Mouse (Mus musculus) forebrain, embryonic 11.5 days (tissue): ENCODE results near the gene Fads2. TPM values are rescaled to one million over a fixed set of nuclear protein-coding genes. Genes with fewer than 3 reads are reported as not detected.

Source experiments
- ATAC-seq: fragments of 200-750 bp; cut with Nextera tagmentation; replicated peaks from 2 replicates; pipeline ENCODE4 v1.8.0; 2017; ENCODE audit warnings: moderate TSS enrichment; ENCODE audit not compliant: low FRiP score
- DNase-seq: peaks from one replicate; pipeline ENCODE4 v3.0.0-alpha.2; 2017; ENCODE audit warnings: low spot score
- H3K27ac ChIP-seq: fragments of 300-500 bp; sonication (generic); 2 replicates; pipeline ENCODE4 v1.5.1; 2014; ENCODE audit warnings: low read depth, low read length
- H3K27me3 ChIP-seq: fragments of 300-500 bp; sonication (generic); 2 replicates; pipeline ENCODE4 v1.6.1; 2014; ENCODE audit warnings: mild to moderate bottlenecking, low read length, mixed read lengths; ENCODE audit not compliant: control insufficient read depth, insufficient read depth
- H3K36me3 ChIP-seq: fragments of 300-500 bp; sonication (generic); 2 replicates; pipeline ENCODE4 v1.6.1; 2014; ENCODE audit warnings: mild to moderate bottlenecking, low read length, moderate library complexity, mixed read lengths; ENCODE audit not compliant: control insufficient read depth, insufficient read depth
- H3K4me1 ChIP-seq: fragments of 300-500 bp; sonication (generic); replicated peaks from 2 replicates; pipeline ENCODE4 v1.6.1; 2014; ENCODE audit warnings: low read length, mixed read lengths; ENCODE audit not compliant: control insufficient read depth, insufficient read depth
- H3K4me2 ChIP-seq: fragments of 300-500 bp; sonication (generic); 2 replicates; pipeline ENCODE4 v1.6.1; 2014; ENCODE audit warnings: low read depth, mild to moderate bottlenecking, low read length, moderate library complexity, mixed read lengths; ENCODE audit not compliant: severe bottlenecking
- H3K4me3 ChIP-seq: fragments of 300-500 bp; sonication (generic); 2 replicates; pipeline ENCODE4 v1.5.1; 2014; ENCODE audit warnings: low read depth, low read length
- H3K9ac ChIP-seq: fragments of 300-500 bp; sonication (generic); 2 replicates; pipeline ENCODE4 v1.6.1; 2014; ENCODE audit warnings: low read length
- H3K9me3 ChIP-seq: fragments of 300-500 bp; sonication (generic); 2 replicates; pipeline ENCODE4 v1.6.1; 2016; ENCODE audit warnings: low read length, mixed read lengths; ENCODE audit not compliant: control insufficient read depth
- WGBS: fragments of 180-500 bp; shearing (Covaris S2); extraction: QIAGEN DNeasy Blood & Tissue Kit; methylation state at CpG from one replicate; pipeline ENCODE4 v1.1.7; 2014; 5-methylcytosine and 5-hydroxymethylcytosine counted together
- polyA plus RNA-seq: library from polyadenylated mRNA; unstranded; fragments of >200 nt; fragmentation: Nextera tagmentation; extraction: Ambion mirVana; gene quantifications from 2 replicates; pipeline ENCODE4 v1.2.1, GENCODE M21; 2014

Gene Fads2
- polyA plus RNA-seq, 1 experiment from 2014 or later: 75.9 TPM

DNA sequence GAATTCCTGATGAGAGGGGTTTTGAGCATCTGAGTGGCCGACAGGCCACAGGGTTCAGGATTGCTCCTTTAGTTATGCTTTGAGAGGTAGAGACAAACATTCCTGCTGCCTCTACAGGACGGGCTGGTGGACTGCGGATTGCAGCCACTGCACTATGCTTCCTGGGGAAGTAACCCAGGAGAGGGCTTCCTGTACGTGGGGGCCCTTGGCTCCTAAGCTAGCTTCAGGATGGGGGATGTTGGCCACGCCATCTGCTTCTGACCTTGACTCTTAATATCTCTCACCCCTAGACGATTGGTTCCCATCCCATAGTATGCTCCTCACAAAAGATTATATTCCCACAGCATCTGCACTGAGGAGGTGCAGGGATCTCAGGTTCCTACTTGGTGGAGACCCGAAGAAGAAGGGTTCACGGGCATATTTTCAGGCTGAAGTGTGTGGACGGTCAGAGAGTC lies 78.2 kb downstream of the Fads2 start:
- Histone ChIP-seq H3K9ac (no peak overlapping the region), H3K4me3 (no peak overlapping the region), H3K9me3 (no peaks in the 10 kb centered on the region), H3K27ac (no peak overlapping the region), H3K27me3 (no peaks in the 10 kb centered on the region; the same call in 1 of the 2 replicates), H3K4me1 (peaks cover 3% of the 10 kb centered on the region), H3K36me3 (no peaks in the 10 kb centered on the region), H3K4me2 (no peak overlapping the region)
- no peak for DNase-seq
- no peak for ATAC-seq
- 67% methylated on average over 9 of the region's 9 CpGs for WGBS

- H3K9ac ChIP-seq: no peak overlapping the region
- ATAC-seq: no peak
- H3K9me3 ChIP-seq: no peaks in the 10 kb centered on the region
- no peak for DNase-seq
- no peaks in the 10 kb centered on the region; the same call in 1 of the 2 replicates for H3K27me3 ChIP-seq
- H3K4me2 ChIP-seq: no peak overlapping the region
- H3K27ac ChIP-seq: no peak overlapping the region
- H3K36me3 ChIP-seq: no peaks in the 10 kb centered on the region
- WGBS: 69% methylated on average over 5 of the region's 5 CpGs
- H3K4me3 ChIP-seq: no peak overlapping the region
- H3K4me1 ChIP-seq: peaks cover 4% of the 10 kb centered on the region
Measured at GRCm38 (mm10) chr19:10022414-10023303, 78.9 kb downstream of the Fads2 start.

- no peak overlapping the region for H3K4me2 ChIP-seq
- WGBS: 91% methylated on average over 2 of the region's 2 CpGs
- peaks cover 4% of the 10 kb centered on the region for H3K4me1 ChIP-seq
Measured at GRCm38 (mm10) chr19:10021981-10022380, 79.6 kb downstream of the Fads2 start.

DNA sequence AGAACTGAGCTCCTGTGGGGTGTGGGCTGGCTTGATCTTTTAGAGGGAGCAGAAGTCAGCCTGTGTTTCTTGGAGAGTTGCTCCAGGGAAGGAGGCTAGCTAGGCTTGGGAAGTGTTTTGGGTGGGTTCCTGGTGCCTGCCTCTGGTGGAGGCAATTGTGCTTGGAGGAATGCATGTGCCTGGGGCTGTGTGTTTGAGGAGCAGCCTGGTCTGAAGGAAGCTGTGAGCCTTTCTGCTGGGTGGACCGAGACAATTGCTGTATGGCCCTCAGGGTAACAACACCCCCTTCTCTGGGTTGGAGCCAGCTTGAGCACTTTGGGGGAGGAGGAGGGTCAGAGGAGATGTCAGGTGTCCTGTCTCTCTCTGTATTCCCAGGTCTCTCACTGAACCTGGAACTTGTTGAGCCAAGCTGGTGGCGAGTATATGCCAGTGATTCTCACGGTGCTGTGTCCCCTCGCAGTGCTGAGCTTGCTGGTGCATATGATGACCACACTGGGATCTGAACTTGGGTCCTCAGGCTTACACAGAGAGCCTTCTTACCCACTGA lies 82.3 kb downstream of the Fads2 start:
- ATAC-seq (no peak), DNase-seq (no peak)
- Histone ChIP-seq H3K9ac (no peak overlapping the region), H3K4me2 (peak overlapping the region; percentile 76), H3K27me3 (no peaks in the 10 kb centered on the region; the same call in 1 of the 2 replicates), H3K4me1 (peaks cover 4% of the 10 kb centered on the region), H3K36me3 (no peaks in the 10 kb centered on the region), H3K9me3 (no peaks in the 10 kb centered on the region), H3K27ac (no peak overlapping the region), H3K4me3 (peak overlapping the region; percentile 45; the same call in 1 of the 2 replicates)
- WGBS: 70% methylated on average over 4 of the region's 4 CpGs

More at GRCm38 (mm10) chr19:10021981-10022380, 79.6 kb downstream of the Fads2 start:
- Histone ChIP-seq H3K9me3 (no peaks in the 10 kb centered on the region), H3K36me3 (no peaks in the 10 kb centered on the region), H3K4me3 (no peak overlapping the region), H3K27me3 (no peaks in the 10 kb centered on the region; the same call in 1 of the 2 replicates), H3K9ac (no peak overlapping the region), H3K27ac (no peak overlapping the region)
- ATAC-seq: no peak
- no peak for DNase-seq

DNA sequence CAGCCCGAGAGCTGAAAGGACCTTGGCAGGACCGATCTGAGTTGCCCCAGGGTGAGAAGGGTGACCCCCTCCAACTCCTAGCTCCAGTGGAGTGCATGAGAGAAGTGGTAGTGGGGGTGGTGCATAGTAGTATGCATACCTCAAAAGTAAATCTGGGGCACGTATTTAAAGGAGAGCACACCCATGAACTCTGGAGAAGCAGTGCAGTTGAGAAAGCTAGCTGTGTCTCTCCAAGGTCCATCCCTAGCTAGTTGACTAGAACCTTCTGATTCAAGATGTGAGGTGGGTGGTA lies 83.1 kb downstream of the Fads2 start:
- DNase-seq: no peak
- Histone ChIP-seq H3K4me1 (peaks cover 4% of the 10 kb centered on the region), H3K36me3 (no peaks in the 10 kb centered on the region), H3K27me3 (no peaks in the 10 kb centered on the region; the same call in 1 of the 2 replicates), H3K9me3 (no peaks in the 10 kb centered on the region), H3K27ac (no peak overlapping the region), H3K4me3 (peak overlapping the region; percentile 45), H3K4me2 (peak overlapping the region; percentile 76), H3K9ac (peak overlapping the region; percentile 71)
- 2% methylated on average over 3 of the region's 3 CpGs for WGBS
- ATAC-seq: no peak; the same call in 1 of the 2 replicates

DNA sequence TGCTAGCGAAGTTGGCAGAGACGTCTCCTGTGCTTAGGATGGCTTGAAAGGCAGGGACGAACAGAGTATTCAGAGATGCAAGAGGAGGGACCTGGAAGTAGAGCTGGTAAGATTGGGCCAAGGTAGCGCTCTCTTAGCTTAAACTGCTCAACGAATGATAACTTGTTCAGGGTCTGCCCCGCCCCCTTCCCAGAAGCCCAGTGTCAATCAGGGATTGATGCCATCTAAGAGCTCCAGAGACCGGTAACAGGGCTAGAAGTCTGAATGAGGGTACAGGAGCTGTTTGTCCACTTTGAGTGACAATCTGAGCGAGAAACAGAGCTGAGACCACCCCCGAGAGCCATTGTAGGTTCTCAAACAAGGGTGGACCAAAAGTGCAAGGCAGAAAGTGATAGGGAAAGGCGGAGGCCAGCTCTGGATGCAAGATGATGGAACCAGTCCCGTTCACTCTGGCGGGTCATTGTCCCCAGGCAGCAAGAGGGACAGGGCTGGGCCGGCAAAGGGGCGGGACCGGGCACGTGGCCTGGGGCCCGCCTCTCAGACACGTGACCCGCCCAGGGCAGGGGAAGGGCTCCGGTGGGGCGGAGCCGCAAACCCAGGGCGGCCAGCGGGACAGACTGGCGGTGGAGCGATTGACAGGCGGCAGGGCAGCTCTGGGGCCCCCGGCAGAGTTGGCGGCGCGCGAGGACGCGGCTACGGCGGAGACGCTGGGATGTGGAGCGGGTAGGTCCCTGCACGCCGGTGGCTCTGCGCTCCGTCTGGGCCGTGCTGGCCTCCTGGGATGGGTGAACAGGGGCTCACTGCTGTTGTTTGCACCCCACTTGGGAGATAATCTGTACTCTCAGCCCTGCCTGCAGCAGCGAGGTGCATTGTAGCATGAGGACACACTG lies 83.7 kb downstream of the Fads2 start:
- Histone ChIP-seq H3K27ac (no peak overlapping the region), H3K4me1 (peaks cover 4% of the 10 kb centered on the region), H3K36me3 (no peaks in the 10 kb centered on the region), H3K27me3 (no peaks in the 10 kb centered on the region; the same call in 1 of the 2 replicates), H3K9me3 (no peaks in the 10 kb centered on the region), H3K9ac (peak overlapping the region; percentile 71), H3K4me2 (peak overlapping the region; percentile 76), H3K4me3 (peak overlapping the region; percentile 45)
- 5% methylated on average over 43 of the region's 44 CpGs for WGBS
- ATAC-seq (peak; percentile 99), DNase-seq (peak; percentile 94)

DNA sequence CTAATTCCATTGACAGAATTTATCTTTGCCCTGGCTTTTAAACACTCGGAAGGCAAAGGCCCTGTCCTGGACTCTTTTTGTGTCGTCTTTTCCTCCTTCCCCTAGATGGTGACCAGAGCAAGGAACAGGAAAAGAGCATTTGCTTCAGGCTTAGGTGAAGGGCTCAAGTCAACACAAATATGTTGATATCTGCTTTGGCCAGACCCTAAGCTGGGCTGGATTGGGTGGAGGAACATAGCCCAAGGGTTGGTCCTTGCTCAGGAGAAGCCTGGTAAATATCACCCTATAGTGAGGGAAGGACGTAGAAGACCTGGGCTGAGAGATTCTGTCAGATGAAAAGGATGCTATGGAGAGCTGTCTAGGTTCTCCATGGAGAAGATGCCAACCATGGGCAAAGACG lies 85.4 kb downstream of the Fads2 start:
- Histone ChIP-seq H3K27me3 (no peaks in the 10 kb centered on the region; the same call in 1 of the 2 replicates), H3K9me3 (no peaks in the 10 kb centered on the region), H3K4me1 (peaks cover 4% of the 10 kb centered on the region), H3K36me3 (no peaks in the 10 kb centered on the region), H3K4me3 (no peak overlapping the region), H3K4me2 (no peak overlapping the region), H3K27ac (no peak overlapping the region), H3K9ac (no peak overlapping the region)
- WGBS: 91% methylated on average over 4 of the region's 4 CpGs
- no peak for ATAC-seq
- no peak for DNase-seq

GRCm38 (mm10) chr19:10015442-10015841 lies 86.1 kb downstream of the Fads2 start:
- H3K4me3 ChIP-seq: no peak overlapping the region
- ATAC-seq (no peak), DNase-seq (no peak)
- WGBS: 86% methylated on average over 4 of the region's 4 CpGs
- no peak overlapping the region for H3K27ac ChIP-seq
- H3K4me1 ChIP-seq: peaks cover 4% of the 10 kb centered on the region
- no peaks in the 10 kb centered on the region for H3K36me3 ChIP-seq
- H3K9me3 ChIP-seq: no peaks in the 10 kb centered on the region
- H3K9ac ChIP-seq: no peak overlapping the region
- H3K4me2 ChIP-seq: no peak overlapping the region
- no peaks in the 10 kb centered on the region; the same call in 1 of the 2 replicates for H3K27me3 ChIP-seq
